Mouse (Mus musculus) limb, embryonic 12.5 days (tissue): ENCODE measurements at regions not wholly inside any gene's neighbourhood (a gene's known extent, or its start where the extent isn't known, plus 50 kb on each side); places are given as distances from the start of the nearest gene placed in this dataset.

Source experiments
- ATAC-seq: fragments of 200-750 bp; cut with Nextera tagmentation; 2 replicates; pipeline ENCODE4 v1.8.0; 2017; ENCODE audit warnings: low read depth, moderate TSS enrichment; ENCODE audit not compliant: insufficient number of reproducible peaks, insufficient read depth, low FRiP score, low TSS enrichment
- H3K27ac ChIP-seq: fragments of 300-500 bp; sonication (generic); 2 replicates; pipeline ENCODE4 v1.5.1; 2016; ENCODE audit warnings: mild to moderate bottlenecking, moderate library complexity
- H3K27me3 ChIP-seq: fragments of 300-500 bp; sonication (generic); 2 replicates; pipeline ENCODE4 v1.6.1; 2016; ENCODE audit warnings: mild to moderate bottlenecking, moderate library complexity
- H3K36me3 ChIP-seq: fragments of 300-500 bp; sonication (generic); 2 replicates; pipeline ENCODE4 v1.6.1; 2016; ENCODE audit warnings: mild to moderate bottlenecking, moderate library complexity
- H3K4me1 ChIP-seq: fragments of 300-500 bp; sonication (generic); replicated peaks from 2 replicates; pipeline ENCODE4 v1.6.1; 2016
- H3K4me2 ChIP-seq: fragments of 300-500 bp; sonication (generic); 2 replicates; pipeline ENCODE4 v1.6.1; 2016; ENCODE audit warnings: mild to moderate bottlenecking, moderate library complexity
- H3K4me3 ChIP-seq: fragments of 300-500 bp; sonication (generic); replicated peaks from 2 replicates; pipeline ENCODE4 v1.5.1; 2016; ENCODE audit warnings: mild to moderate bottlenecking
- H3K9ac ChIP-seq: fragments of 300-500 bp; sonication (generic); replicated peaks from 2 replicates; pipeline ENCODE4 v1.6.1; 2016; ENCODE audit warnings: mild to moderate bottlenecking, moderate library complexity
- H3K9me3 ChIP-seq: fragments of 300-500 bp; sonication (generic); 2 replicates; pipeline ENCODE4 v1.6.1; 2016; ENCODE audit warnings: mild to moderate bottlenecking, moderate library complexity
- WGBS: fragments of 180-500 bp; shearing (Covaris S2); methylation state at CpG from one replicate; pipeline ENCODE4 v1.1.7; 2016; 5-methylcytosine and 5-hydroxymethylcytosine counted together

GRCm38 (mm10) chr1:61423253-61423652, 215.4 kb upstream of the Pard3b start:
- Histone ChIP-seq H3K27me3 (no peaks in the 10 kb centered on the region), H3K9ac (no peak overlapping the region), H3K4me1 (no peaks in the 10 kb centered on the region), H3K4me2 (no peak overlapping the region), H3K9me3 (no peaks in the 10 kb centered on the region), H3K4me3 (no peak overlapping the region), H3K27ac (no peak overlapping the region), H3K36me3 (no peaks in the 10 kb centered on the region)
- no peak for ATAC-seq

DNA sequence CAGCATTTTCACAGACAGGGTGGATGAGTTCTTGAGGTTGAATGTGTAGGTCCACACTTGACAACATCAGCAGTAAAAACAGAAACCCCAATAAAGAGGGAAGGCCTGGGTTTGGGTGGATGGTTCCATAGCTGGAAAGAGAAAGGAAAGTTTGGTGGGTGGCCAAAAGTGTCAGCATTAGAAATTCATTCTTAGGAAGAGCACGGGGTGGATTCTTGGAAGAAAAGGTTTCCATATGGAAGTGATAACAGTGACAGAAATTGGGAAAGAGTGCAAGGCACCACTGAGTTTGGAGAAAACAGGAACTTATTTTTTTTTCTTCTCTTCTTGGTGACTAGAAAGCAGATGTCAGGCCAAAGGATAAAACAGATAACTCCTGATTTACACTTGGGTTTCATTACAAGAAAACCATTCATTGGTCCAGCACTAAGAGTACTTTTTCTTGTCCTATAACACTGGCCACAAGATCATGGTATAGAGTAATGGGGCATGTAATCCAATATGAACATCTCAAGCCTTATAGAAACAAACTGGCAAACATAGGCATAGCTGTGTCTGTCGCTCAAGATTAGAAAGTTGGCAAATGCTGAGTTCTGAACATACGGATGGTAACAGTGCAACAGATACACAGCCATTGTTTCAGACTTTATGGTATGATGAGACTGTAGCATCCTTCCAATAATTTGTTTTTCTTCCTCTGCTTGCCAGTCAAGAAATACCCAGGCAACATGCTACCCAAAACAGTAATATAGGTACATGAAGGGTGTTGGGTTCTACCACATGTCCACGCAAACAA, 209.7 kb upstream of the Pard3b start:
- Histone ChIP-seq H3K36me3 (no peaks in the 10 kb centered on the region), H3K9me3 (no peaks in the 10 kb centered on the region), H3K27me3 (no peaks in the 10 kb centered on the region), H3K27ac (no peak overlapping the region), H3K4me2 (no peak overlapping the region), H3K4me3 (no peak overlapping the region), H3K4me1 (no peaks in the 10 kb centered on the region), H3K9ac (no peak overlapping the region)
- WGBS, result 89% methylated on average over 4 of the region's 4 CpGs
- no peak for ATAC-seq

GRCm38 (mm10) chr1:61437603-61438002, 201.0 kb upstream of the Pard3b start:
- H3K4me2 ChIP-seq, result no peak overlapping the region
- H3K9me3 ChIP-seq, result no peaks in the 10 kb centered on the region
- H3K9ac ChIP-seq, result no peak overlapping the region
- no peaks in the 10 kb centered on the region for H3K4me1 ChIP-seq
- H3K27ac ChIP-seq, result no peak overlapping the region
- ATAC-seq, result no peak
- no peak overlapping the region for H3K4me3 ChIP-seq
- WGBS, result 58% methylated on average over 3 of the region's 3 CpGs
- H3K27me3 ChIP-seq, result no peaks in the 10 kb centered on the region
- no peaks in the 10 kb centered on the region for H3K36me3 ChIP-seq

- Histone ChIP-seq H3K4me3 (no peak overlapping the region), H3K27me3 (no peaks in the 10 kb centered on the region), H3K27ac (no peak overlapping the region), H3K9ac (no peak overlapping the region), H3K4me1 (peaks cover 3% of the 10 kb centered on the region), H3K36me3 (no peaks in the 10 kb centered on the region), H3K4me2 (no peak overlapping the region), H3K9me3 (no peaks in the 10 kb centered on the region)
- ATAC-seq, result no peak
- WGBS, result 69% methylated on average over 3 of the region's 3 CpGs
Measured at GRCm38 (mm10) chr1:61461435-61461834, 177.2 kb upstream of the Pard3b start.

DNA sequence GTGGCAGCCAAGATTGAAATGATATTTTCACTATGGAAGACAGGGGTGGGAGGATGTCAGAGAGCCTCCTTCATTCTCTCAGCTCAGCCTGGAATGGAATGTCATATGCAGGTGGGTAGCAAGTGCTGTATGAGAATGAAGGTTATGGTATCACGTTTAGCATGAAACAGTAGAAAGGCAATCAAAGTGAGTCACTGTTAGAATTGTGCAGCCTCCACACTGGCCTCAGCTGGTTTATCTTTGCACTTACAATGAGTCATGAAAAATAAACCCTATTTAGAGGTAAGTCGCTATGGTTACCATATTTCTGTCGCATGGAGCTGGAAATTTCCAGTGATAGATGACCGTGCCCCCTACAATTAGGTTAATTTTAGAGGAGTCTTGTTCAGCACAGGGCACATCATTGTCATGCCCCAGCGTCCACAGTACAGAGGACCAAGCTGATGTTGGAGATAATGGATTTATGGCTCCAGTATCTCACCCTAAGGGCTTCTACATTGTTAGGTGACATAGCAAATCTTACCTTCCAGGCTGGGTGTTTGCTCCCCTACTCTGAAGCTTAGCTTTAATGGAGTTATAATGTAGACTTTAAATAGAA, 167.9 kb upstream of the Pard3b start:
- Histone ChIP-seq H3K4me2 (no peak overlapping the region), H3K4me3 (no peak overlapping the region), H3K27me3 (no peaks in the 10 kb centered on the region), H3K9ac (no peak overlapping the region), H3K27ac (no peak overlapping the region), H3K36me3 (no peaks in the 10 kb centered on the region), H3K4me1 (no peaks in the 10 kb centered on the region), H3K9me3 (no peaks in the 10 kb centered on the region)
- WGBS, result 75% methylated on average over 5 of the region's 5 CpGs
- no peak for ATAC-seq

DNA sequence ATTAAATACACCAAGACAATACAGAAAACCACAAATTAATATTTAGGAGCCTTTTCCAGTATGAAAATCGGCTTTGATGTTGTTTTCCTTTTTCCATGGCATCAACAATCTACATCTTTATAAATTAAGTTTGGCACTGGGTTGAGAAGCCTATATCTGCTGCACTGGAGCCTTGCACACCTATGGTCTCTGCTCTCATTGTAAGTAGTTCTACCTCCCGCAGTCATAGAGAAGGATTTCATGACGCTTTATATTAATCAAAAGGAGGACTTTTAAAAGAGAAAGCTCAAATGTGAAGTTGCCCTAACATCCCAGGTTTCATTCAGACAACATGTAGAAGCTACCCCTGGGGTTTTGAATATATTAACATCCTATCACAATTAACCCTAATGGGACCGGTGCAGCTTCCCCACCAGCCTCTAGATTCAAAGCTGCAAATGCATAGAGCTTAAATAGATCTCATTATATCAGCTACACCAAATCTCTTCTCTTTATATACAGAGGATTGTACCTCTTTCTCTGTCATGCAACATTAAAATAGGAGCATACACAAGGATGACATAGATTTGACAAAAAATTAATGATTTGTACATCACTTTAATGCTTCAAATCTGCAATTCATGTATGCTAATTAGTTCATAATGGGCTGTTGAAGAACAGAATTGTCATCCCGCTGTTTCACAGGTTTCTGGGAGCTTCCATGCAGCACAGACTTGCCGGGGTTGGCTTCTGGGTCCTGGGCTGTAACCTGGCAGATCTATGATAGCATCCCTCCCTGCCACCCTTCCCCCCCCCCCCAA, 166.6 kb upstream of the Pard3b start:
- ATAC-seq, result no peak
- Histone ChIP-seq H3K9me3 (no peaks in the 10 kb centered on the region), H3K27ac (no peak overlapping the region), H3K4me1 (no peaks in the 10 kb centered on the region), H3K9ac (no peak overlapping the region), H3K4me2 (no peak overlapping the region), H3K27me3 (no peaks in the 10 kb centered on the region), H3K36me3 (no peaks in the 10 kb centered on the region), H3K4me3 (no peak overlapping the region)
- 79% methylated on average over 6 of the region's 6 CpGs for WGBS

DNA sequence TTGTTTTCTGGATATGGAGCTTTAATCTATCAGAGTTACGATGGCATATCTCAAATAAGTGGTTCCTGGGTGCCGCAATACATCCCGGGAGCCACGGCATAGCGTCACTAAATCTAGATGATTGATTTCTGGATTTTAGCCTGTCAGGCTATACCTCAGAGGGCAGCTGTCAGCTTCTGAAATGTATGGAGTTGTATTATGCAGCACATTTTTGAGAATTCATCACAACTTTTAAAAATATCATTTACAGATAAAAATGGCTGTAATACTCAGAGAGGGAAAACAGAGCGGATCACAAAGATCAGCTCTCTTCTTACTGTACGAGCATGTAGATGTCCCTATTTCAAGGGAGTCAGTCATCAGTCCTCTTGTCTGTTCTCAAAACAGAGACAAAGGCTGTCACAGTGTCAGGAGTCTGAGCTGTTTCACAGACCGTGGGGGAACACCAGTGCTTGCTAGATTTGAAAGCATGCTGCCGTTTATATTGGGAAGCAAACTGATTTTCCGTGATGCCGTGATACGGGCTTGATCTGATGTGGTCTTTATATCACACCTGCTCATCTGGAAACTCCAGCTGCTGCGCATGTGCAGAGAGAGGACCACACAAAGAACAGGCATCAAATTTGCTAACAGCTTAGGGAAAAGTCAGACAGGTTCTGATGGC, 165.9 kb upstream of the Pard3b start:
- H3K27me3 ChIP-seq, result no peaks in the 10 kb centered on the region
- no peak for ATAC-seq
- H3K27ac ChIP-seq, result no peak overlapping the region
- no peak overlapping the region for H3K4me3 ChIP-seq
- no peaks in the 10 kb centered on the region for H3K36me3 ChIP-seq
- no peak overlapping the region for H3K9ac ChIP-seq
- WGBS, result 74% methylated on average over 13 of the region's 13 CpGs
- H3K4me2 ChIP-seq, result no peak overlapping the region
- no peaks in the 10 kb centered on the region for H3K4me1 ChIP-seq
- no peaks in the 10 kb centered on the region for H3K9me3 ChIP-seq

DNA sequence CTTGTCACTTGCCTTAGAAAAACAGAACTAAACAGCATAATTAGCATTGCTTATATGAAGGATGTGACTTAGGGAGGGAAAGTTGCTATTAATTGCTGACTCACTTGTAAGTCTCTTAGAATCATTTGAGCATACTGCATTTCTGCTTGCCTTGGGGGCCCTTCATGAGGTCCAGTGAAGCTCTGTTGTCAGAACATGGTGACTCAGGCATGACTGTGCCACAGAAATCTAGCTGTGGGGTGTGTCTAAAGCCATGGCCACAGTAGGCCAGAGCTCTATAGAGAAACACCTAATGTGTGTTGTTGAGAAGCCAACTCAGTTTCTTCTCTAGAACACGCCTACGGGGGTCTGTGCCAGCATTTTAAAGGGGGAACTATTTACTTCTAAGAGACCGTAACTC, 153.2 kb upstream of the Pard3b start:
- no peak for ATAC-seq
- Histone ChIP-seq H3K9ac (no peak overlapping the region), H3K27me3 (no peaks in the 10 kb centered on the region), H3K27ac (no peak overlapping the region), H3K9me3 (peaks cover under 1% of the 10 kb centered on the region; the same call in 1 of the 2 replicates), H3K4me2 (no peak overlapping the region), H3K4me1 (no peaks in the 10 kb centered on the region), H3K36me3 (no peaks in the 10 kb centered on the region), H3K4me3 (no peak overlapping the region)
- WGBS, result 92% methylated on average over 3 of the region's 3 CpGs

DNA sequence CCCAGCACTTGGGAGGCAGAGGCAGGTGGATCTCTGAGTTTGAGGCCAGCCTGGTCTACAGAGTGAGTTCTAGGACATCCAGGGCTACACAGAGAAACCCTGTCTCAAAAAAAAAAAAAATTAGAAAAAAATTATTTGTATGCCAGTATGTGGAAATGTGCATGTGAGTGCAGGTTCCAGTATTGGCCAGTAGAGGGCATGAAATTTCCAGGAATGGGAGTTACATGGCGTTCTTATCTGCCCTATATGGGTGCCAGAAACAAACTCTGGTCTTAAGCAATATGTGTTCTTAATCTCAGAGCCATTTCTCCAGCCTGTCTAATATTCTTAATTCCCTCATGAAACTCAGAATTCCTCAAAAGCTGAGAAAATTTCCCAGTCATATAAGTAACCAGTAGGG, 113.7 kb upstream of the Pard3b start:
- no peak overlapping the region for H3K4me3 ChIP-seq
- H3K4me2 ChIP-seq, result no peak overlapping the region
- no peak overlapping the region for H3K27ac ChIP-seq
- H3K36me3 ChIP-seq, result no peaks in the 10 kb centered on the region
- no peak overlapping the region for H3K9ac ChIP-seq
- 69% methylated on average over 1 of the region's 1 CpGs for WGBS
- no peak for ATAC-seq
- no peaks in the 10 kb centered on the region for H3K9me3 ChIP-seq
- peaks cover 17% of the 10 kb centered on the region for H3K4me1 ChIP-seq
- no peaks in the 10 kb centered on the region for H3K27me3 ChIP-seq

DNA sequence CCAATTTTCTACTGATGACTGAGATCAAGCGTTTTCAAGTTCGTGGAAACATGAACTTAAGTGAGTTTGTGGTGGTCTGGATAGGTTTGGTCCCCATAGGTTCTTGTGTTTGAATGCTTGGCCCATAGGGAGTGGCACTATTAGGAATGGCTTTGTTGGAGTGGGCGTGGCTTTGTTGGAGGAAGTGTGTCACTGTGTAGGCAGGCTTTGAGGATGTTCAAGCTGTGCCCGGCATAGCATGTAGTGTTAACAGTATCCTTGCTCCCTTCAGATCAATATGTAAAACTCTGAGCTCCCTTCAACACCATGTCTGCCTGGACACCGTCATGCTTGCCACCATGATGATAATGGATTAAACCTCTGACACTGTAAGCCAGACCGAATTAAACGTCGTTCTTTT, 112.7 kb upstream of the Pard3b start:
- ATAC-seq, result no peak

DNA sequence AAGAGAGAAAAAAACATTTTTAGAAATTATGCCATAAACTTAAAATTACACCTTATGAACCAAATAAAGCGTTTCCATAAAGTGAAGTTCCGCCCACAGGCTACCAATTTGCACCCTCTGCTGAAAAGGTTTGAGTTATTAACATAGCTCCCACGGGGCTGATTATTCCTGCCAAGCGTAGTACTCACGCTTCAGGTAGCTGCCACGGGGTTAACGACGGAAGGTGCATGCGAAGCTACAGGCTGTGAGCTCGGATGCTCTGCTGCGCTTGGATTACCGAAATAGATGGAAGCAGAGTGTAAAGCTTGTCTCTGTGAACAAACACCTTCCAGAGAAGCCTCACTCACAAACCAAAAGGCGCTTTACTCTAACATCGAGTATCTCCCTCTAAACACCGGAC, 109.9 kb upstream of the Pard3b start:
- no peaks in the 10 kb centered on the region for H3K36me3 ChIP-seq
- 56% methylated on average over 15 of the region's 15 CpGs for WGBS
- H3K9me3 ChIP-seq, result no peaks in the 10 kb centered on the region
- no peak overlapping the region for H3K27ac ChIP-seq
- H3K4me2 ChIP-seq, result no peak overlapping the region
- H3K4me1 ChIP-seq, result peaks cover 37% of the 10 kb centered on the region
- H3K27me3 ChIP-seq, result no peaks in the 10 kb centered on the region
- H3K9ac ChIP-seq, result no peak overlapping the region
- ATAC-seq, result no peak
- no peak overlapping the region for H3K4me3 ChIP-seq

More for the DNA sequence above, 112.7 kb upstream of the Pard3b start:
- Histone ChIP-seq H3K9me3 (no peaks in the 10 kb centered on the region), H3K27me3 (no peaks in the 10 kb centered on the region), H3K4me1 (peaks cover 24% of the 10 kb centered on the region), H3K9ac (no peak overlapping the region), H3K4me3 (no peak overlapping the region), H3K27ac (no peak overlapping the region), H3K4me2 (no peak overlapping the region), H3K36me3 (no peaks in the 10 kb centered on the region)
- 90% methylated on average over 8 of the region's 8 CpGs for WGBS
